Mouse (Mus musculus): ENCODE measurements at regions not wholly inside any gene's neighbourhood (a gene's known extent, or its start where the extent isn't known, plus 50 kb on each side); places are given as distances from the start of the nearest gene placed in this dataset. TPM values are rescaled to one million over a fixed set of nuclear protein-coding genes. Genes with fewer than 3 reads are reported as not detected.

- H3K9ac ChIP-seq (ENCODE audit: low read length), result no peak overlapping the region
- no peaks in the 10 kb centered on the region for H3K9me3 ChIP-seq (ENCODE audit: control insufficient read depth, low read length)
- peaks cover 18% of the 10 kb centered on the region for H3K4me1 ChIP-seq (replicated peaks; ENCODE audit: control insufficient read depth, insufficient read depth, low read length)
- no peaks in the 10 kb centered on the region for H3K36me3 ChIP-seq (ENCODE audit: control insufficient read depth, insufficient read depth, low read length)
- 37% methylated on average over 7 of the region's 7 CpGs for WGBS
- H3K4me3 ChIP-seq (ENCODE audit: low read length), result no peak overlapping the region
- H3K27ac ChIP-seq (ENCODE audit: low read length), result peak overlapping the region; percentile 81
- H3K27me3 ChIP-seq (ENCODE audit: control insufficient read depth, insufficient read depth, low read depth, low read length), result no peaks in the 10 kb centered on the region
- peak; percentile 67 for ATAC-seq (ENCODE audit: low read depth)
- no peak overlapping the region; the same call in 1 of the 2 replicates for H3K4me2 ChIP-seq (ENCODE audit: low read depth, low read length)
Observed at GRCm38 (mm10) chrX:103556681-103557490, 73.5 kb upstream of the Zcchc13 start.

- H3K27me3 ChIP-seq (ENCODE audit: control insufficient read depth, insufficient read depth, low read depth, low read length), result no peaks in the 10 kb centered on the region
- 72% methylated on average over 4 of the region's 4 CpGs for WGBS
- H3K4me3 ChIP-seq (ENCODE audit: low read length), result no peak overlapping the region
- H3K27ac ChIP-seq (ENCODE audit: low read length), result peak overlapping the region; percentile 81
- no peak overlapping the region for H3K4me2 ChIP-seq (ENCODE audit: low read depth, low read length)
- no peak overlapping the region for H3K9ac ChIP-seq (ENCODE audit: low read length)
- H3K9me3 ChIP-seq (ENCODE audit: control insufficient read depth, low read length), result no peaks in the 10 kb centered on the region
- ATAC-seq (ENCODE audit: low read depth), result no peak
- H3K4me1 ChIP-seq (replicated peaks; ENCODE audit: control insufficient read depth, insufficient read depth, low read length), result peaks cover 18% of the 10 kb centered on the region
- 0 out of 2 replicates have a peak, but pooled peaks cover 2% of the 10 kb centered on the region for H3K36me3 ChIP-seq (ENCODE audit: control insufficient read depth, insufficient read depth, low read length)
Observed at GRCm38 (mm10) chrX:103557496-103557895, 72.9 kb upstream of the Zcchc13 start.

GRCm38 (mm10) chrX:103563531-103564246, 66.7 kb upstream of the Zcchc13 start:
- H3K27me3 ChIP-seq (ENCODE audit: control insufficient read depth, insufficient read depth, low read depth, low read length), result no peaks in the 10 kb centered on the region
- WGBS, result 23% methylated on average over 8 of the region's 8 CpGs
- H3K4me1 ChIP-seq (replicated peaks; ENCODE audit: control insufficient read depth, insufficient read depth, low read length), result peaks cover 9% of the 10 kb centered on the region
- no peak overlapping the region for H3K4me3 ChIP-seq (ENCODE audit: low read length)
- H3K9ac ChIP-seq (ENCODE audit: low read length), result no peak overlapping the region
- H3K36me3 ChIP-seq (ENCODE audit: control insufficient read depth, insufficient read depth, low read length), result peaks cover 2% of the 10 kb centered on the region; the same call in 1 of the 2 replicates
- H3K9me3 ChIP-seq (ENCODE audit: control insufficient read depth, low read length), result no peaks in the 10 kb centered on the region
- H3K27ac ChIP-seq (ENCODE audit: low read length), result peak overlapping the region; percentile 52
- ATAC-seq (ENCODE audit: low read depth), result peak; percentile 90
- no peak overlapping the region for H3K4me2 ChIP-seq (ENCODE audit: low read depth, low read length)

GRCm38 (mm10) chrX:103573344-103573743, 57.0 kb upstream of the Zcchc13 start:
- H3K4me1 ChIP-seq (replicated peaks; ENCODE audit: control insufficient read depth, insufficient read depth, low read length), result no peaks in the 10 kb centered on the region
- H3K27ac ChIP-seq (ENCODE audit: low read length), result no peak overlapping the region
- no peaks in the 10 kb centered on the region for H3K9me3 ChIP-seq (ENCODE audit: control insufficient read depth, low read length)
- WGBS, result 88% methylated on average over 4 of the region's 4 CpGs
- H3K27me3 ChIP-seq (ENCODE audit: control insufficient read depth, insufficient read depth, low read depth, low read length), result no peaks in the 10 kb centered on the region
- no peak overlapping the region for H3K4me3 ChIP-seq (ENCODE audit: low read length)
- no peak for ATAC-seq (ENCODE audit: low read depth)
- H3K9ac ChIP-seq (ENCODE audit: low read length), result no peak overlapping the region
- peaks cover 2% of the 10 kb centered on the region; the same call in 1 of the 2 replicates for H3K36me3 ChIP-seq (ENCODE audit: control insufficient read depth, insufficient read depth, low read length)
- H3K4me2 ChIP-seq (ENCODE audit: low read depth, low read length), result no peak overlapping the region

- Histone ChIP-seq H3K4me2 (ENCODE audit: low read depth, low read length) (no peak overlapping the region), H3K36me3 (ENCODE audit: control insufficient read depth, insufficient read depth, low read length) (no peaks in the 10 kb centered on the region; the same call in 1 of the 2 replicates), H3K4me1 (replicated peaks; ENCODE audit: control insufficient read depth, insufficient read depth, low read length) (no peaks in the 10 kb centered on the region), H3K9me3 (ENCODE audit: control insufficient read depth, low read length) (no peaks in the 10 kb centered on the region), H3K4me3 (ENCODE audit: low read length) (no peak overlapping the region), H3K27me3 (ENCODE audit: control insufficient read depth, insufficient read depth, low read depth, low read length) (no peaks in the 10 kb centered on the region), H3K27ac (ENCODE audit: low read length) (no peak overlapping the region), H3K9ac (ENCODE audit: low read length) (no peak overlapping the region)
- no peak for ATAC-seq (ENCODE audit: low read depth)
- WGBS, result 80% methylated on average over 5 of the region's 5 CpGs
Observed at GRCm38 (mm10) chrX:103579484-103579883, 50.9 kb upstream of the Zcchc13 start.

MicroRNA genes in the stretch of these regions (microRNA counts, 519-probe panel; counts per million panel counts)
- microRNA mmu-miR-374 (4,036 counts per million, percentile 81 among the panel's probes with 10 or more counts), microRNA mmu-miR-421 (3,115 counts per million, percentile 61 among the panel's probes with 10 or more counts)

Small RNA genes in the stretch of these regions (microRNA-seq; reads per million reads assigned to microRNA genes)
- not detected for gene Mir374b
- gene Mir374c, result not detected
- gene Mir421, result 507 reads per million, percentile 68 among the genes with 10 or more reads in this experiment
